Mouse (Mus musculus) embryonic facial prominence, embryonic 15.5 days (tissue): ENCODE data around the gene B3galnt1. TPM values are rescaled to one million over a fixed set of nuclear protein-coding genes. Genes with fewer than 3 reads are reported as not detected.
A peak's percentile ranks its signal among the peaks of the same experiment; 100 is the strongest.

Source experiments
- ATAC-seq: fragments of 200-750 bp; cut with Nextera tagmentation; 2 replicates; pipeline ENCODE4 v1.8.0; 2017; ENCODE audit warnings: low read depth, moderate TSS enrichment; ENCODE audit not compliant: insufficient number of reproducible peaks, low FRiP score, low TSS enrichment
- H3K27ac ChIP-seq: fragments of 300-500 bp; sonication (generic); replicated peaks from 2 replicates; pipeline ENCODE4 v1.5.1; 2015; ENCODE audit warnings: mild to moderate bottlenecking, inconsistent platforms
- H3K27me3 ChIP-seq: fragments of 300-500 bp; sonication (generic); 2 replicates; pipeline ENCODE4 v1.6.1; 2015; ENCODE audit warnings: inconsistent platforms
- H3K36me3 ChIP-seq: fragments of 300-500 bp; sonication (generic); 2 replicates; pipeline ENCODE4 v1.6.1; 2015; ENCODE audit warnings: mild to moderate bottlenecking, inconsistent platforms
- H3K4me1 ChIP-seq: fragments of 300-500 bp; sonication (generic); 2 replicates; pipeline ENCODE4 v1.6.1; 2015; ENCODE audit warnings: inconsistent platforms
- H3K4me2 ChIP-seq: fragments of 300-500 bp; sonication (generic); replicated peaks from 2 replicates; pipeline ENCODE4 v1.6.1; 2015; ENCODE audit warnings: mild to moderate bottlenecking, inconsistent platforms
- H3K4me3 ChIP-seq: fragments of 300-500 bp; sonication (generic); replicated peaks from 2 replicates; pipeline ENCODE4 v1.5.1; 2015; ENCODE audit warnings: mild to moderate bottlenecking, inconsistent platforms
- H3K9ac ChIP-seq: fragments of 300-500 bp; sonication (generic); 2 replicates; pipeline ENCODE4 v1.6.1; 2015; ENCODE audit warnings: inconsistent platforms
- H3K9me3 ChIP-seq: fragments of 300-500 bp; sonication (generic); replicated peaks from 2 replicates; pipeline ENCODE4 v1.6.1; 2016; ENCODE audit warnings: inconsistent platforms
- WGBS: fragments of 180-500 bp; shearing (Covaris S2); methylation state at CpG from one replicate; pipeline ENCODE4 v1.1.7; 2015; 5-methylcytosine and 5-hydroxymethylcytosine counted together
- polyA plus RNA-seq: library from polyadenylated mRNA; unstranded; fragments of >200 nt; fragmentation: Nextera tagmentation; extraction: Ambion mirVana; gene quantifications from 2 replicates; pipeline ENCODE4 v1.2.1, GENCODE M21; 2015

B3galnt1 gene
- 35.5 and 36.7 TPM in 2 replicates for polyA plus RNA-seq

GRCm38 (mm10) chr3:69598261-69599165, at the start of gene B3galnt1:
Gene B3galnt1, minus strand, starts transcription at chr3:69598960.
- H3K27me3 ChIP-seq = no peaks in the 10 kb centered on the region
- H3K4me1 ChIP-seq = no peaks in the 10 kb centered on the region; the same call in 1 of the 2 replicates
- H3K4me2 ChIP-seq = peak within 1 kb of the TSS; percentile 79
- no peaks in the 10 kb centered on the region for H3K36me3 ChIP-seq
- ATAC-seq = peak; percentile 70
- WGBS = under 1% methylated on average over 96 of the region's 99 CpGs
- peak within 1 kb of the TSS; percentile 67 for H3K4me3 ChIP-seq
- H3K9me3 ChIP-seq = no peaks in the 10 kb centered on the region
- H3K9ac ChIP-seq = peak within 1 kb of the TSS; percentile 74
- H3K27ac ChIP-seq = peak within 1 kb of the TSS; percentile 48

- 78% methylated on average over 3 of the region's 3 CpGs for WGBS
- H3K4me2 ChIP-seq = no peak overlapping the region
- no peaks in the 10 kb centered on the region for H3K27me3 ChIP-seq
Measured at GRCm38 (mm10) chr3:69634521-69634920, 35.8 kb upstream of the B3galnt1 start.

DNA sequence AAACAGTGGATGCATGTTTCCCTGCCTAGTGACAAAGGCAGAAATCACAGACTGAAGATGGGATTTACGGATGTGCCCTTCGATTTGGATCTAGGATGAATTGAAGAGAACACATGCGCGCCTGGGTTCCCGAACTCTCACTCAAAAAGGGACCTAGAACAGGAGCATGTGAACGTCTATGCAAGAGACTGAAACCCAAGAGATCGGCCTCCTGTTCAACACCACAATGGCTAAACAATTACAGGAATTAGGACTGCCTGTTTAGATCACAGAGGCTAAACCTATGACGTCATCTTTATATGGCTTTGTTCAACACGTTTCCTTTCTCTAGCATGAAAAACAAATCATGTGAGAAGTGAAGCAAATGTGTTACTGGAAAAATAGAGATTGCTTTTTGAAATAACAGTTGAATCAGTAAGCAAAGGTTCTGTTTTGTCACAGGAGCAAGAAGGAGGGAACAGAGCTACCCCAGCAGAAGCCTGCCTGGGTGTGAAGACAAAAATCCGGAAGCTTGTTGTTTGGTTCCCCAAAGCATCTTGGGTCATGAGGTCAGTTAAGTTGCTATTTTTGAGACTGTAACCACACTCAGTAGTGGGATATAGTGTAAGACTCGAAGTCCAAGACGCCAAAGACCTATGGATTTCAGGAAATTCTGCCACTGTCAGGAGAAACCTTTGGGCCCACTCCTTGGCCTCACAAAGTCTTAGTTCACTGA, 35.1 kb upstream of the B3galnt1 start:
- H3K27me3 ChIP-seq = no peaks in the 10 kb centered on the region
- no peak for ATAC-seq
- H3K4me3 ChIP-seq = no peak overlapping the region
- H3K36me3 ChIP-seq = no peaks in the 10 kb centered on the region
- no peaks in the 10 kb centered on the region for H3K9me3 ChIP-seq
- H3K27ac ChIP-seq = no peak overlapping the region
- H3K4me2 ChIP-seq = no peak overlapping the region
- no peak overlapping the region for H3K9ac ChIP-seq
- 67% methylated on average over 12 of the region's 12 CpGs for WGBS
- no peaks in the 10 kb centered on the region for H3K4me1 ChIP-seq

More at GRCm38 (mm10) chr3:69634521-69634920, 35.8 kb upstream of the B3galnt1 start:
- Histone ChIP-seq H3K36me3 (no peaks in the 10 kb centered on the region), H3K9ac (no peak overlapping the region), H3K4me1 (no peaks in the 10 kb centered on the region), H3K4me3 (no peak overlapping the region), H3K9me3 (no peaks in the 10 kb centered on the region), H3K27ac (no peak overlapping the region)
- ATAC-seq = no peak

- ATAC-seq = no peak
- Histone ChIP-seq H3K27me3 (no peaks in the 10 kb centered on the region), H3K9ac (no peak overlapping the region), H3K4me1 (no peaks in the 10 kb centered on the region), H3K4me2 (no peak overlapping the region), H3K27ac (no peak overlapping the region), H3K9me3 (no peaks in the 10 kb centered on the region), H3K4me3 (no peak overlapping the region), H3K36me3 (no peaks in the 10 kb centered on the region)
- 68% methylated on average over 11 of the region's 11 CpGs for WGBS
Measured at GRCm38 (mm10) chr3:69626963-69627590, 28.3 kb upstream of the B3galnt1 start.

DNA sequence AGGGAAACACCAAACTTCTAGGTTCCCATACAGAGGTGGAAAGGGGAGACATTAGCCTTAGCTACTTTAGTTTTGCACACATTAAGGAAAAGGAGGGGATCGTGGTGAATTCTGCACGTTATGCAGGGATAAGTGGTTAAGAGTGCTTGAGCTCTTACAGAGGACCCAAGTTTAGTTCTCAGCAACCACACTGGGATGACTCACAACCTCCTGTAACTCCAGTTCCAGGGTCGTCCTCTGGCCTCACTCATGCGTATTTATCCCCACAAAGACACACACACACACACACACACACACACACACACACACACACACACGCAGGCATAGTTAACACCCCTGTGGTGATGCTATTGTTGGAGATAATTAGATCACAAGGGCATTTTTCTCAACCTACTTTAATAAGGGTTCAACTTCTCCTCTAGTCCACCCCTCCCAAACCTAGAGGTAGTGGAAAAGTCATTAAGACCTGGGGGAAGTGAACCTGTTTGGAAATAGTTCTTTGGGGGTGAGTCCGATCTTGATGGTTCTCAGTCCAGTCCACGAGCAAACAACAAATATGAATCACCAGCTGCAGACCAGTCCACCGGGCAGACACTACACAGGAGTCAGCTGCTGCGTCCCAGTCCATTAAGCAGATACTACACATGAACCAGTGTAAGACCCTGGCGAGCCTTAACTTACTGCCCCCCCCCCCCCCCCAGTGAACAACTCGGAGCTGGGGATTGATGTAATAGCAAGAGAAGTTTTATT, 27.6 kb upstream of the B3galnt1 start:
- no peak overlapping the region for H3K4me3 ChIP-seq
- ATAC-seq = no peak
- H3K27ac ChIP-seq = no peak overlapping the region
- H3K27me3 ChIP-seq = no peaks in the 10 kb centered on the region
- no peaks in the 10 kb centered on the region for H3K4me1 ChIP-seq
- H3K9ac ChIP-seq = no peak overlapping the region
- no peaks in the 10 kb centered on the region for H3K36me3 ChIP-seq
- H3K9me3 ChIP-seq = no peaks in the 10 kb centered on the region
- H3K4me2 ChIP-seq = no peak overlapping the region
- 84% methylated on average over 11 of the region's 11 CpGs for WGBS

GRCm38 (mm10) chr3:69624182-69624581, 25.4 kb upstream of the B3galnt1 start:
- no peaks in the 10 kb centered on the region for H3K36me3 ChIP-seq
- no peak for ATAC-seq
- H3K4me3 ChIP-seq = no peak overlapping the region

GRCm38 (mm10) chr3:69607909-69608308, 9.1 kb upstream of the B3galnt1 start:
- H3K36me3 ChIP-seq = no peaks in the 10 kb centered on the region
- no peak overlapping the region for H3K4me2 ChIP-seq
- no peak overlapping the region for H3K4me3 ChIP-seq
- WGBS = 82% methylated on average over 5 of the region's 5 CpGs
- no peaks in the 10 kb centered on the region for H3K27me3 ChIP-seq
- no peak overlapping the region for H3K27ac ChIP-seq
- peaks cover 6% of the 10 kb centered on the region; the same call in 1 of the 2 replicates for H3K9me3 ChIP-seq
- ATAC-seq = no peak
- no peaks in the 10 kb centered on the region for H3K4me1 ChIP-seq
- no peak overlapping the region for H3K9ac ChIP-seq

More at GRCm38 (mm10) chr3:69624182-69624581, 25.4 kb upstream of the B3galnt1 start:
- no peak overlapping the region for H3K27ac ChIP-seq
- 71% methylated on average over 2 of the region's 2 CpGs for WGBS
- H3K9me3 ChIP-seq = no peaks in the 10 kb centered on the region
- no peak overlapping the region for H3K9ac ChIP-seq
- H3K4me2 ChIP-seq = no peak overlapping the region
- H3K27me3 ChIP-seq = no peaks in the 10 kb centered on the region
- H3K4me1 ChIP-seq = no peaks in the 10 kb centered on the region

DNA sequence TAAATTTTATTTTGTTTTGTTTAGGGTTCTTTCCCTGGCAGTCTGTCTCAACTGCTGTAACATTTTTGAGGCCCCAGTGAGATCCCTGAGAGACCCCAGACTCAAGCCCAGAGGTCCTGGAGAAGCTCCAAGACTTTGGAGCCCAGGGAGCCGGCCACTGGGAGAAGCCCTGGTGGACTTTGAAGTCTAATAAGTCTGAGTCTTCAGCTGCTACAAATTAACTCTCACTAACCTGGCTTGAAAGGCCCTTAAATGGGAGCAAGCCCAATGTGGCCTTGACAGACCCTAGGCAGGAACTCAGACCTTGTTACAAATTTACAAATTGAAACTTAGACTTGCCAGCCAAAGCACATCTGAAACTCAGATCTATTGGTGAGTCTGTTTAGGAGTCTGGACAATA, 8.7 kb upstream of the B3galnt1 start:
- H3K27me3 ChIP-seq = no peaks in the 10 kb centered on the region
- no peak overlapping the region for H3K27ac ChIP-seq
- ATAC-seq = no peak
- WGBS = 12% methylated on average over 1 of the region's 1 CpGs
- H3K9ac ChIP-seq = no peak overlapping the region
- H3K36me3 ChIP-seq = no peaks in the 10 kb centered on the region
- no peak overlapping the region for H3K4me3 ChIP-seq
- H3K4me1 ChIP-seq = no peaks in the 10 kb centered on the region
- no peak overlapping the region for H3K4me2 ChIP-seq
- 0 out of 2 replicates have a peak, but pooled peaks cover 1% of the 10 kb centered on the region for H3K9me3 ChIP-seq

- Histone ChIP-seq H3K4me3 (no peak overlapping the region), H3K4me2 (no peak overlapping the region), H3K27ac (no peak overlapping the region), H3K36me3 (no peaks in the 10 kb centered on the region), H3K27me3 (no peaks in the 10 kb centered on the region), H3K9ac (no peak overlapping the region), H3K4me1 (no peaks in the 10 kb centered on the region), H3K9me3 (no peaks in the 10 kb centered on the region)
- no peak for ATAC-seq
- 70% methylated on average over 1 of the region's 1 CpGs for WGBS
Measured at GRCm38 (mm10) chr3:69606923-69607322, 8.2 kb upstream of the B3galnt1 start.

GRCm38 (mm10) chr3:69599166-69599500, 373 bp upstream of the B3galnt1 start:
- Histone ChIP-seq H3K4me1 (no peaks in the 10 kb centered on the region; the same call in 1 of the 2 replicates), H3K9me3 (no peaks in the 10 kb centered on the region), H3K36me3 (no peaks in the 10 kb centered on the region), H3K27me3 (no peaks in the 10 kb centered on the region), H3K9ac (peak overlapping the region; percentile 74), H3K4me2 (peak overlapping the region; percentile 79), H3K27ac (peak overlapping the region; percentile 48; the same call in 1 of the 2 replicates), H3K4me3 (peak overlapping the region; percentile 67)
- WGBS = 12% methylated on average over 5 of the region's 5 CpGs
- ATAC-seq = peak; percentile 9; the same call in 1 of the 2 replicates
